Comparison of ENCODE assay signal across 23 mouse cellular contexts in the genomic region with DNA sequence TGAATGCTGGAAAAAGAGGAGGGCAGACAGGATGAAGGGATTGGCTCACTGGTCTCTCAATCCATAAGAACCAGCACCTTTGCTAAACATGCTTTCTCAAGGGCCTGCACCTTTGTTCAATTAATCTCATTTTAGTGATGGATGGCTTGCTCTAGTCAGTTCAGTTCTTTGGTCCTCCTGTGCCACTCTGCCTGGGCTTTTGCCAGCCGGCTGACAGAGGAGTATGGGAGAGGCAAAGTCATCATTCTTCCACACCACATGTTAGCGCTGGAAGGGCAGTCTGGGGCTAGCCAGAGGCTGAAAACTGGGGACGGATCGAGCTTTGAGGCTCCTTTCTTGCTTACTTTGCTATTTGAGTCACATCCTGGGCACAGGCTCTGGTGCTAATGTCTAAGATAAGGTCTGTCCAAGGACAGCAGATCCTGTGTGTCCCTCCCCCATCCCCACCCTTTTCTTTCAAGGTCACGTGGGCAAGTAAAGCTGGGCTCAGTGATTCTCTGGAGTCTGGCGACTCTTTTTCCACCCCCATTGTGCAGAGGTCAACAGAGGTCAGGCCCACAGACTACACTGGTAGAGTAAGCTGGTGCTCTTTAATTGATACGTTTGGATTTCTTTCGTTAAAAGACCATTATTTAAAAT. TPM values are rescaled to one million over a fixed set of nuclear protein-coding genes. Genes with fewer than 3 reads are reported as not detected.
DNase-seq lines count a peak whose midpoint lies in the region; ATAC-seq and TF ChIP-seq lines count a peak whose summit lies in the region.
"Had no signal": no experiment of that assay in that cellular context is flagged by ENCODE, and none has a peak within 500 bp of the region (broad histone marks: within the 10 kb centered on the region; RNA-seq: fewer than 3 reads in every experiment).

No protein-coding gene starts in this region.

- DNase-seq in cerebellum, postnatal 10 days: peak; percentile 29 to 38
- DNase-seq in cerebellum, adult 8-10 months: no peak
- DNase-seq in midbrain, embryonic 11.5 days (ENCODE audit: low spot score, missing footprints): peak; percentile 88
- DNase-seq in adrenal gland, postnatal 14 days: peak; percentile 28
- DNase-seq in lung, adult 2 months: no peak
- no peak for DNase-seq in layer of hippocampus, postnatal 25 days (ENCODE audit: extremely low spot score in 1 of 2, low spot score in 1 of 2)
- DNase-seq: cerebellum, adult 11-12 months; forebrain, postnatal 0 days; lung, postnatal 14 days; thymus, postnatal 25 days had no signal

- H3K9me3 ChIP-seq in midbrain, embryonic 11.5 days (ENCODE audit: control insufficient read depth, low read length): no peaks in the 10 kb centered on the region
- no peaks in the 10 kb centered on the region for H3K9me3 ChIP-seq in midbrain, embryonic 15.5 days
- H3K9me3 ChIP-seq: embryonic facial prominence, embryonic 10.5 days; limb, embryonic 12.5 days; liver, embryonic 15.5 days; neural tube, embryonic 12.5 days; stomach, embryonic 15.5 days had no signal

- peak; percentile 59; the same call in 1 of the 2 replicates for ATAC-seq in midbrain, embryonic 11.5 days (ENCODE audit: low FRiP score)
- ATAC-seq in midbrain, embryonic 15.5 days (replicated peaks): no peak
- ATAC-seq: forebrain, postnatal 0 days had no signal

- H3K4me1 ChIP-seq in midbrain, embryonic 11.5 days (ENCODE audit: control insufficient read depth, insufficient read depth, low read length): peaks cover 4% of the 10 kb centered on the region; the same call in 1 of the 2 replicates
- H3K4me1 ChIP-seq in midbrain, embryonic 15.5 days: peaks cover 4% of the 10 kb centered on the region; the same call in 1 of the 2 replicates
- peaks cover 9% of the 10 kb centered on the region for H3K4me1 ChIP-seq in olfactory bulb, adult 2 months (ENCODE audit: control insufficient read depth, insufficient read depth, low read length)
- no peaks in the 10 kb centered on the region for H3K4me1 ChIP-seq in lung, adult 2 months (ENCODE audit: control insufficient read depth, insufficient read depth, low read length)
- H3K4me1 ChIP-seq: liver, embryonic 15.5 days; neural tube, embryonic 12.5 days; stomach, embryonic 15.5 days had no signal

- 18% methylated on average over 8 of the region's 8 CpGs for WGBS in midbrain, embryonic 11.5 days
- WGBS in midbrain, embryonic 15.5 days: 32% methylated on average over 8 of the region's 8 CpGs
- 61% methylated on average over 8 of the region's 8 CpGs for WGBS in olfactory bulb, adult 2 months
- 45% methylated on average over 8 of the region's 8 CpGs for WGBS in lung, adult 2 months

- H3K27me3 ChIP-seq in midbrain, embryonic 11.5 days (ENCODE audit: control insufficient read depth, insufficient read depth, low read length): no peaks in the 10 kb centered on the region
- no peaks in the 10 kb centered on the region for H3K27me3 ChIP-seq in midbrain, embryonic 15.5 days (replicated peaks)
- H3K27me3 ChIP-seq: CH12.LX; limb, embryonic 12.5 days; liver, embryonic 15.5 days; neural tube, embryonic 12.5 days; stomach, embryonic 15.5 days had no signal

- H3K4me3 ChIP-seq in midbrain, embryonic 11.5 days (ENCODE audit: low read depth, low read length): no peak overlapping the region
- no peak overlapping the region for H3K4me3 ChIP-seq in midbrain, embryonic 15.5 days
- H3K4me3 ChIP-seq in olfactory bulb, adult 2 months (ENCODE audit: insufficient read depth, low read depth, low read length): no peak overlapping the region
- H3K4me3 ChIP-seq in lung, adult 2 months (replicated peaks; ENCODE audit: extremely low read depth, low read depth, low read length): no peak overlapping the region
- H3K4me3 ChIP-seq: embryonic facial prominence, embryonic 10.5 days; erythroblast, embryonic 14.5 days; left cerebral cortex, adult 2 months; limb, embryonic 12.5 days; liver, embryonic 15.5 days; neural tube, embryonic 12.5 days; stomach, embryonic 15.5 days had no signal

- H3K9ac ChIP-seq in midbrain, embryonic 11.5 days (ENCODE audit: low read length): no peak overlapping the region
- no peak overlapping the region for H3K9ac ChIP-seq in midbrain, embryonic 15.5 days
- H3K9ac ChIP-seq: forebrain, postnatal 0 days; limb, embryonic 12.5 days; liver, embryonic 15.5 days; neural tube, embryonic 12.5 days; stomach, embryonic 15.5 days had no signal

- no peak overlapping the region for H3K27ac ChIP-seq in midbrain, embryonic 11.5 days (ENCODE audit: low read depth, low read length)
- H3K27ac ChIP-seq in midbrain, embryonic 15.5 days: no peak overlapping the region
- H3K27ac ChIP-seq in olfactory bulb, adult 2 months (ENCODE audit: insufficient read depth, low read depth, low read length): peak overlapping the region; percentile 82
- H3K27ac ChIP-seq: embryonic facial prominence, embryonic 10.5 days; left cerebral cortex, adult 2 months; limb, embryonic 12.5 days; liver, embryonic 15.5 days; neural tube, embryonic 12.5 days; stomach, embryonic 15.5 days had no signal

- no peak for TF ChIP-seq CTCF in olfactory bulb, adult 2 months (IDR thresholded peaks at IDR 0.05; ENCODE audit: insufficient read depth, low read depth, low read length)
- no peak for TF ChIP-seq CTCF in lung, adult 2 months (IDR thresholded peaks at IDR 0.05; ENCODE audit: insufficient read depth, low read length)

- no peaks in the 10 kb centered on the region for H3K36me3 ChIP-seq in midbrain, embryonic 11.5 days (ENCODE audit: control insufficient read depth, insufficient read depth, low read length)
- no peaks in the 10 kb centered on the region for H3K36me3 ChIP-seq in midbrain, embryonic 15.5 days (replicated peaks)
- H3K36me3 ChIP-seq: embryonic facial prominence, embryonic 10.5 days; limb, embryonic 12.5 days; liver, embryonic 15.5 days; neural tube, embryonic 12.5 days; stomach, embryonic 15.5 days had no signal

- no peak for TF ChIP-seq POLR2A in olfactory bulb, adult 2 months (IDR thresholded peaks at IDR 0.05; ENCODE audit: insufficient read depth, low read depth, low read length)
- no peak for TF ChIP-seq POLR2A in lung, adult 2 months (IDR thresholded peaks at IDR 0.05; ENCODE audit: borderline replicate concordance, extremely low read depth, low read depth, low read length)

- H3K4me2 ChIP-seq in midbrain, embryonic 11.5 days: no peak overlapping the region
- no peak overlapping the region for H3K4me2 ChIP-seq in midbrain, embryonic 15.5 days
- H3K4me2 ChIP-seq: limb, embryonic 12.5 days; liver, embryonic 15.5 days; neural tube, embryonic 12.5 days; stomach, embryonic 15.5 days had no signal

RNA-seq across cellular contexts. Expression of a gene that starts 55.8 kb away (rescaled TPM):
- polyA plus RNA-seq in midbrain, embryonic 11.5 days (2014; fragmentation: Nextera tagmentation; extraction: Ambion mirVana): 0.10 TPM in 1 of 2 replicates, not detected in the other
- polyA plus RNA-seq in midbrain, embryonic 15.5 days (2015; fragmentation: Nextera tagmentation; extraction: Ambion mirVana): 0.06 and 0.28 TPM in 2 replicates
- not detected in 2 replicates for total RNA-seq in adrenal gland, postnatal 14 days (2021)
- polyA plus RNA-seq in olfactory bulb, adult 2 months (2012; ENCODE audit: insufficient read depth, insufficient read length, low replicate concordance, missing spikeins): not detected in 2 replicates
- not detected in 2 replicates for polyA plus RNA-seq in lung, adult 2 months (2012; rRNA removed)
- not detected for total RNA-seq in layer of hippocampus, postnatal 25 days (2021)
- total RNA-seq: CH12.LX; forebrain, postnatal 0 days; gastrocnemius, adult 8-10 months; heart, adult 18-20 months; left cerebral cortex, adult 2 months; midbrain, postnatal 0 days had no signal
- polyA plus RNA-seq: embryonic facial prominence, embryonic 10.5 days; erythroblast, embryonic 14.5 days; midbrain, postnatal 0 days had no signal

Comparison
In these comparisons a context has a peak if more than half of its experiments do, and no peak if none do; other contexts are left out.
1. DNase-seq: peak in cerebellum, postnatal 10 days (2 of 2), midbrain, embryonic 11.5 days (single experiment) and adrenal gland, postnatal 14 days (single experiment); none in cerebellum, adult 8-10 months (single experiment), lung, adult 2 months (single experiment) and layer of hippocampus, postnatal 25 days (0 of 2).